Mouse (Mus musculus): Measurements from ENCODE around the gene Orm3. TPM values are rescaled to one million over a fixed set of nuclear protein-coding genes. Genes with fewer than 3 reads are reported as not detected.
A peak's percentile ranks its signal among the peaks of the same experiment; 100 is the strongest.

Orm3 gene
- total and polyA plus RNA-seq, 3 experiments = 0.30 TPM; not detected in 2

GRCm38 (mm10) chr4:63388029-63388428 lies 32.1 kb downstream of the Orm3 start:
- peak overlapping the region; percentile 98 for H3K27ac ChIP-seq (ENCODE audit: insufficient read depth, low read depth)
- no peak overlapping the region for H3K4me3 ChIP-seq (replicated peaks in 1 of 3; ENCODE audit: low read depth in 2 of 3, low read length in 2 of 3, poor library complexity in 1 of 3)
- H3K9ac ChIP-seq (ENCODE audit: insufficient read depth, low read depth) = 0 out of 2 replicates have a peak overlapping the region, but pooled peaks have one; percentile 12
- H3K4me2 ChIP-seq (ENCODE audit: insufficient read depth, low read depth, poor library complexity, severe bottlenecking) = 0 out of 2 replicates have a peak overlapping the region, but pooled peaks have one; percentile 10
- DNase-seq (ENCODE audit: extremely low read depth) = no peak
- peaks cover 71 to 90% of the 10 kb centered on the region in 2 experiments for H3K36me3 ChIP-seq (replicated peaks in 1 of 2; ENCODE audit: control insufficient read depth in 1 of 2, insufficient read depth in 1 of 2, low read length in 1 of 2)
- dilution Hi-C loops (cut with MboI; ENCODE audit: extremely low pct_ligation_motif_present, extremely low pct_unique_long_range_greater_than_20kb, low sequenced_read_pairs) = no loop called here
- H3K9me3 ChIP-seq (replicated peaks; ENCODE audit: low read length) = no peaks in the 10 kb centered on the region
- no peaks in the 10 kb centered on the region for H3K27me3 ChIP-seq (replicated peaks)
- peaks cover 54 to 94% of the 10 kb centered on the region in 2 experiments for H3K4me1 ChIP-seq (ENCODE audit: control insufficient read depth in 1 of 2, insufficient read depth in 2 of 2)
- in situ Hi-C loops (cut with MboI; ENCODE audit: low pct_ligation_motif_present, low pct_unique_long_range_greater_than_20kb, low sequenced_read_pairs) = no loop called here
- TF ChIP-seq POLR2A (IDR thresholded peaks at IDR 0.05; ENCODE audit: low read depth, low read length) (no peak), CTCF (conservative IDR thresholded peaks at IDR 0.05 in 1 of 2, IDR thresholded peaks at IDR 0.05 in 1 of 2; ENCODE audit: low read depth in 2 of 2, low read length in 2 of 2) (no peak), MAX (IDR thresholded peaks at IDR 0.05; ENCODE audit: low read length) (no peak), ZMIZ1 (IDR thresholded peaks at IDR 0.05; ENCODE audit: low read depth, low read length) (no peak)
- peaks cover 42% of the 10 kb centered on the region for H3K79me2 ChIP-seq (replicated peaks; ENCODE audit: control insufficient read depth, extremely low read depth, insufficient read depth, poor library complexity, severe bottlenecking)

- peak overlapping the region in 1 of 3 experiments; percentile 17 for H3K4me3 ChIP-seq (replicated peaks in 1 of 3; ENCODE audit: low read depth in 2 of 3, low read length in 2 of 3, poor library complexity in 1 of 3)
- H3K27ac ChIP-seq (ENCODE audit: insufficient read depth, low read depth) = peak overlapping the region; percentile 98
- H3K9me3 ChIP-seq (replicated peaks; ENCODE audit: low read length) = no peaks in the 10 kb centered on the region
- DNase-seq (ENCODE audit: extremely low read depth) = peak; percentile 81
- no peaks in the 10 kb centered on the region for H3K27me3 ChIP-seq (replicated peaks)
- peak overlapping the region; percentile 52 for H3K4me2 ChIP-seq (ENCODE audit: insufficient read depth, low read depth, poor library complexity, severe bottlenecking)
- H3K36me3 ChIP-seq (replicated peaks in 1 of 2; ENCODE audit: control insufficient read depth in 1 of 2, insufficient read depth in 1 of 2, low read length in 1 of 2) = peaks cover 69 to 90% of the 10 kb centered on the region in 2 experiments
- peaks cover 59 to 97% of the 10 kb centered on the region in 2 experiments for H3K4me1 ChIP-seq (ENCODE audit: control insufficient read depth in 1 of 2, insufficient read depth in 2 of 2)
- peaks cover 54% of the 10 kb centered on the region for H3K79me2 ChIP-seq (replicated peaks; ENCODE audit: control insufficient read depth, extremely low read depth, insufficient read depth, poor library complexity, severe bottlenecking)
- dilution Hi-C loops (cut with MboI; ENCODE audit: extremely low pct_ligation_motif_present, extremely low pct_unique_long_range_greater_than_20kb, low sequenced_read_pairs) = no loop called here
- in situ Hi-C loops (cut with MboI; ENCODE audit: low pct_ligation_motif_present, low pct_unique_long_range_greater_than_20kb, low sequenced_read_pairs) = no loop called here
- peak overlapping the region; percentile 14 for H3K9ac ChIP-seq (ENCODE audit: insufficient read depth, low read depth)
- no peak; the same call in 1 of the 2 replicates for TF ChIP-seq SMC3 (IDR thresholded peaks at IDR 0.05; ENCODE audit: low read depth, low read length)
- peak in 1 of 2 experiments; percentile 22; a peak in 2 of 4 replicates for TF ChIP-seq CTCF (conservative IDR thresholded peaks at IDR 0.05 in 1 of 2, IDR thresholded peaks at IDR 0.05 in 1 of 2; ENCODE audit: low read depth in 2 of 2, low read length in 2 of 2)
- TF ChIP-seq RCOR1 (conservative IDR thresholded peaks at IDR 0.05; ENCODE audit: low read depth, low read length) = 0 out of 2 replicates have a peak, but pooled peaks have one; percentile 32
- no peak; the same call in 1 of the 2 replicates for TF ChIP-seq BHLHE40 (IDR thresholded peaks at IDR 0.05; ENCODE audit: low read depth, low read length)
- TF ChIP-seq USF1 (IDR thresholded peaks at IDR 0.05; ENCODE audit: low read depth, low read length) = no peak
- no peak for TF ChIP-seq HCFC1 (IDR thresholded peaks at IDR 0.05; ENCODE audit: low read depth, low read length)
- TF ChIP-seq ETS1 (conservative IDR thresholded peaks at IDR 0.05; ENCODE audit: low read depth, low read length) = peak; percentile 44
- no peak; the same call in 1 of the 2 replicates for TF ChIP-seq MYC (IDR thresholded peaks at IDR 0.05; ENCODE audit: low read depth, low read length)
- TF ChIP-seq POLR2AphosphoS2 (IDR thresholded peaks at IDR 0.05; ENCODE audit: low read depth, low read length) = no peak
- 0 out of 2 replicates have a peak, but pooled peaks have one; percentile 17 for TF ChIP-seq KAT2A (IDR thresholded peaks at IDR 0.05; ENCODE audit: insufficient replicate concordance, low read length)
- no peak for TF ChIP-seq PAX5 (IDR thresholded peaks at IDR 0.05; ENCODE audit: low read length)
- peak; percentile 38; the same call in 1 of the 2 replicates for TF ChIP-seq MEF2A (IDR thresholded peaks at IDR 0.05; ENCODE audit: borderline replicate concordance, low read depth, low read length)
- TF ChIP-seq ZNF384 (IDR thresholded peaks at IDR 0.05; ENCODE audit: low read depth, low read length) = no peak
- no peak; the same call in 1 of the 2 replicates for TF ChIP-seq CHD2 (IDR thresholded peaks at IDR 0.05; ENCODE audit: low read length)
- TF ChIP-seq JUND (conservative IDR thresholded peaks at IDR 0.05; ENCODE audit: low read depth, low read length) = no peak
- no peak for TF ChIP-seq E2F4 (IDR thresholded peaks at IDR 0.05; ENCODE audit: insufficient replicate concordance, low read depth, low read length)
- peak; percentile 76; the same call in 1 of the 2 replicates for TF ChIP-seq CHD1 (IDR thresholded peaks at IDR 0.05; ENCODE audit: low read depth, low read length)
- no peak for TF ChIP-seq ZKSCAN1 (IDR thresholded peaks at IDR 0.05; ENCODE audit: borderline replicate concordance, low read depth, low read length)
- peak; percentile 57 for TF ChIP-seq EP300 (IDR thresholded peaks at IDR 0.05; ENCODE audit: low read length)
- TF ChIP-seq RAD21 (IDR thresholded peaks at IDR 0.05; ENCODE audit: low read depth, low read length) = no peak; the same call in 1 of the 2 replicates
- TF ChIP-seq IRF4 (IDR thresholded peaks at IDR 0.05; ENCODE audit: low read depth, low read length) = no peak; the same call in none of the 2 replicates
- TF ChIP-seq POLR2A (IDR thresholded peaks at IDR 0.05; ENCODE audit: low read depth, low read length) = no peak; the same call in 1 of the 2 replicates
- TF ChIP-seq USF2 (conservative IDR thresholded peaks at IDR 0.05; ENCODE audit: low read depth, low read length) = no peak
- TF ChIP-seq ZC3H11A (IDR thresholded peaks at IDR 0.05; ENCODE audit: low read depth, low read length) = no peak
- TF ChIP-seq TCF12 (IDR thresholded peaks at IDR 0.05; ENCODE audit: low read depth, low read length) = no peak
- 0 out of 2 replicates have a peak, but pooled peaks have one; percentile 39 for TF ChIP-seq MAFK (IDR thresholded peaks at IDR 0.05; ENCODE audit: insufficient replicate concordance, low read length)
- TF ChIP-seq NRF1 (IDR thresholded peaks at IDR 0.05; ENCODE audit: low read depth, low read length) = no peak
- TF ChIP-seq ZMIZ1 (IDR thresholded peaks at IDR 0.05; ENCODE audit: low read depth, low read length) = 0 out of 2 replicates have a peak, but pooled peaks have one; percentile 24
- TF ChIP-seq MAX (IDR thresholded peaks at IDR 0.05; ENCODE audit: low read length) = 0 out of 2 replicates have a peak, but pooled peaks have one; percentile 34
Measured at GRCm38 (mm10) chr4:63389121-63389886, 33.3 kb downstream of the Orm3 start.

Measured in CH12.LX (cell line).